Mouse (Mus musculus) megakaryocyte, embryonic 14.5 days (primary cell): ENCODE data around the gene Srsf2. TPM values are rescaled to one million over a fixed set of nuclear protein-coding genes. Genes with fewer than 3 reads are reported as not detected.

ENCODE experiments used
- H3K27me3 ChIP-seq: replicated peaks from 2 replicates; pipeline ENCODE3; 2012; ENCODE audit warnings: inconsistent platforms
- H3K36me3 ChIP-seq: replicated peaks from 2 replicates; pipeline ENCODE3; 2012; ENCODE audit warnings: low read length, inconsistent platforms, mixed read lengths
- H3K4me1 ChIP-seq: 2 replicates; pipeline ENCODE4 v1.6.1; 2012; ENCODE audit warnings: inconsistent platforms
- H3K4me3 ChIP-seq: replicated peaks from 2 replicates; pipeline ENCODE3; 2012; ENCODE audit warnings: moderate library complexity, mild to moderate bottlenecking, inconsistent platforms
- H3K9me3 ChIP-seq: 2 replicates; pipeline ENCODE4 v1.6.1; 2012; ENCODE audit warnings: inconsistent platforms
- FLI1 ChIP-seq: IDR thresholded peaks from 2 replicates; pipeline ENCODE4 v1.6.1; 2012; ENCODE audit warnings: low read length, inconsistent platforms, mixed read lengths
- GATA1 ChIP-seq: IDR thresholded peaks from 3 replicates; pipeline ENCODE4 v1.6.1; 2012; ENCODE audit warnings: mixed read lengths, low read length, inconsistent platforms, borderline replicate concordance
- polyA plus RNA-seq: library from polyadenylated mRNA; stranded (reverse); fragments of >175 nt; gene quantifications from 2 replicates; pipeline ENCODE4 v1.2.3, GENCODE M21; 2012; ENCODE audit warnings: low replicate concordance; ENCODE audit not compliant: insufficient read depth

The Srsf2 gene
- polyA plus RNA-seq, 1 experiment: 784 TPM

DNA sequence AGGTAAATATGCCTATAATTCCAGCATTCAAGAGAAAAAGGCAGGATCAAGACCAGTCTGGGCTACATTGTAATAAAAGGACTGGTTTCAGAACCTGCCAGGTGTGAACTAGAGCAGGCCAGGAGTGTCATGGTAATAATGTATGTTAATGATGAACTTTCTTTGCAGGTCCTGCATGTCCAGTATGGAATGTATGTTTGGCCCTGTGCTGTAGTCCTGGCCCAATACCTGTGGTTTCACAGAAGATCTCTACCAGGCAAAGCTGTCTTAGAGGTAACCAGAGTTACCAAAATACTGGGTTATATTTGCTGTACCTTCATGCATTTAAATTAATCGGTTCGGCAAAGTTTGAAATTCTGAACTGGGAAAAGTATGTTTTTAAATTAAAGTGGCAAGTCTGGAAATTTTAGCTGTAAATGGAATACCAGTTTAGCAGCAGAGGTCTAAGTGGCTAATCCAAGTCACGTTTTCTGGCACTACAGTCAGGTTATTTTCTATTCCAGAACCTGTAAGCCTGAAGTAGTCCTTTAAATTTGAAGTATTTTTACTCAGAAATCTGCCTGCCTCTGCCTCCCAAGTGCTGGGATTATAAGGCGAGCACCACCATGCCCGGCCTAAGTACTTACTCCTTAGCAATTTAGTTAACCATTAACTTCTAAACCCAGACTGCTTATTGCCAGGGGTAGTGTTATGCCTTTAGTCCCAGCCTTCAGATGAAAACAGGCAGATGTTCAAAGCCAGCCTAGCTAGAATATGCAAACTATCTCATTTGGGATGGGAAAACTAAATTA is 4.6 kb downstream of the Srsf2 start:
- H3K36me3 ChIP-seq: peaks cover 57% of the 10 kb centered on the region
- peaks cover 49% of the 10 kb centered on the region for H3K4me1 ChIP-seq
- H3K9me3 ChIP-seq: no peaks in the 10 kb centered on the region
- H3K4me3 ChIP-seq: no peak overlapping the region
- TF ChIP-seq FLI1: no peak
- no peak for TF ChIP-seq GATA1
- H3K27me3 ChIP-seq: no peaks in the 10 kb centered on the region

GRCm38 (mm10) chr11:116847187-116848085 is 5.5 kb downstream of the Srsf2 start:
- no peak for TF ChIP-seq GATA1
- TF ChIP-seq FLI1: no peak
- Histone ChIP-seq H3K9me3 (no peaks in the 10 kb centered on the region), H3K36me3 (peaks cover 57% of the 10 kb centered on the region), H3K4me1 (peaks cover 49% of the 10 kb centered on the region), H3K27me3 (no peaks in the 10 kb centered on the region), H3K4me3 (no peak overlapping the region)

DNA sequence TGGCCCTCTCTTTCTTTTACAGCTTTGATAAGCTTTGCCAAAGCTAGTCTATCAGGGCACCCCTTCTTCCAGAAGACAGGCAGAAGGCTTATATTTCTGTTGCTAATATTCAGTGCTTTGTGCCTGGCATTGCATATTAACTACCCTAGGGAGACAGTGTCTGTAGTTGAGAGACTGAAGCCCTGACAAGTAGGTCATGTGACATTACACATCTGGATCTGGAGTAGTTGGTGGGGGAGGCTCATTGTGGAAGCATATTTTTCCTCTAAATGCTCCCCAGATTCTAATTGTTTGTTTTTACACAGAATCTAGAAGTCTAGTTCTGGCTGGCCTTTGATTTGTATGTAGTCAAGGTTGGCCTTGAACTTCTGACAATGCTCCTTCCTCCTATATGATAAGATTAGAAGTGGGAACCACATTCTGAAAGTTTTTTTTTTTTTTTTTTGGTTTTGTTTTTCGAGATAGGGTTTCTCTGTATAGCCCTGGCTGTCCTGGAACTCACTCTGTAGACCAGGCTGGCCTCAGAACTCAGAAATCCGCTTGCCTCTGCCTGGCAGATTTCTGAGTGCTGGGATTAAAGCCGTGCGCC is 6.2 kb downstream of the Srsf2 start:
- no peak overlapping the region for H3K4me3 ChIP-seq
- H3K36me3 ChIP-seq: peaks cover 55% of the 10 kb centered on the region
- no peak for TF ChIP-seq FLI1
- TF ChIP-seq GATA1: no peak
- no peaks in the 10 kb centered on the region for H3K27me3 ChIP-seq
- H3K4me1 ChIP-seq: peaks cover 50% of the 10 kb centered on the region
- no peaks in the 10 kb centered on the region for H3K9me3 ChIP-seq

DNA sequence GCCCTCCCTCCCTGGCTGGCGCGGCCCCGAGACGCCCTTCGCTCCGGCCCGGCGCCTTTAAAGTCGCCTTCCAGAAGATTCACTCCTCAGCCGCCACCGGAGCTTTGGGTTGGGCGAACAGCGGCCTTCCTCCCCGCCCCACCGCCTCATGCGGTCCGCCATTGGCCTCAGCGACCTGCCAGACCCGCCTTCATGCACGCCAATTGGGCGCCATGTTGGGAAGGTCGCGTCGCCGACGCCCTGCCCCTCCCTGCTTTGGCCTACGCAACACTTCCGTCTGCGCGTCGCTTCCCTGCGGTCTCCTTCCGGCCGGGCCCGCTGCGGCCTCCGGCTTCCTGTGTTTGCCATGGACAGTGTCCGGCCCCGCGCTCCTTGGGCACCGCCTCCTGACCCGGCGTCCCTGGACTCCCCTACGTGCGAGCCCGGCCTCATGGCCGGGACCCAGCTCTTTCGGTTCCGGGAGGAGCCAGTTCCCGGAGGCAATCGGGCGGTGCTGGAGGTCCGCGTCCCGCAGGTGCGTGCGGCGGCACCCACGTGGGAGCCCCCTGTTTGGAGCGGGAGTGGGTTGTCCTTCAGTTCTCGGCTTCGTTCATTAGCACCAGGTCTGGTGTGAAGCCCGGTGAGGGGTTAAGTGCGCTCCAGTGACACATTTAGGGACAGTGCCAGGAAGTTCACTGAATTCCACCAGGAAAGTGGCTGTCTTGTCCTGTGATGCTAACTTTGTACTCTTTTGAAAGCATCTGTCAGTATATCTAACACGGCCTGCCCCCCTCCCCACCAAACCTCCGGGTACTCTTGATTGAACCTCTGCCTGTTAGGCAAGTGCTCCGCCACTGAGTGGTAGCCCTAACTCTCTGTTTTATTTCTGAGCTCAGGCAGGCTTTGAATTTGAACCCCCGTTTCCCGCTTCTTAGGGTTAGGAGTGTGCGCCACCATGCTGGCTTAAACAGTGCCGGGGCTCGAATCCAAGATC is 9.3 kb downstream of the Srsf2 start, which contains the start of the genes Mettl23 and Jmjd6:
Gene Mettl23, plus strand, starts transcription at position 18 of the 973 bp plus-strand sequence.
Gene Jmjd6, minus strand, starts transcription at position 189 of the 973 bp plus-strand sequence.
- H3K4me1 ChIP-seq: peaks cover 74% of the 10 kb centered on the region
- H3K36me3 ChIP-seq: peaks cover 61% of the 10 kb centered on the region
- no peaks in the 10 kb centered on the region for H3K9me3 ChIP-seq
- peak within 1 kb of the TSS; percentile 95 for H3K4me3 ChIP-seq
- no peak for TF ChIP-seq GATA1
- peak; percentile 83 for TF ChIP-seq FLI1
- no peaks in the 10 kb centered on the region for H3K27me3 ChIP-seq

DNA sequence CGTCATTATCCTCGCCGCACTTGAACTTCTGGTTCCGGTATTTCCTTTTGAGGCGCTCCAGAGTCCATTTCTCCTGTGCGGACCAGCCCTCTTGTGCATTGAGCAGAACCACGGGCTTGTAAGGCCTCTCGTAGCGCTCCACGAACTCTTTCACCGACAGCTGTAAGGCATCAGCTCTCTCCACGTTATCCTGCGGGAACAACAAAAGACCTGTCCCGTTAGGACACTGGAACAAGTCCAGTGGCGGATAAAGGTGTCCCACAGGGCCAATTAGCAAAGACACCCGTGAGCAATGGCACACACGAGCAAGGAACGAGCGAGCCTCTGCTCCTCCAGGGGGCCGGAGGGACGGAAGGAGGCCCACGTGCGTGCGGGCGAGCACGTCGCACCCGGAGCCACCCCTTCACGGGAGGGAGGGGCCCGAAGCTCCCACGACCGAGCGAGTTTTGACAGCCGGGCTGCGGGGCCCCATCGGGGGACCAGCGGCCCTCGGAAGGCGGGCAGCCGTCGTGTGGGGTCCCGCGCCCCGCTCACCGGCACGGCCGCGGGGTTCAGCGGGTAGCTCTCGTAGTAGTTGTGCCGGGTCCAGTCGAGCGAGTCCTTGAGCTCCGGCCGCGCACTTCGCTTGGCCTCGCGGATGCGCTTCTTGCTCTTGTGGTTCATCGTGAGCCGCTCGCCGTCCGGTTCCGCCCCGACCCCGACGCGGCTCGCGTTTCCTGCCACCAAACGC is 10.2 kb downstream of the Srsf2 start:
- Histone ChIP-seq H3K27me3 (no peaks in the 10 kb centered on the region), H3K9me3 (no peaks in the 10 kb centered on the region), H3K4me3 (peak overlapping the region; percentile 95), H3K36me3 (peaks cover 61% of the 10 kb centered on the region), H3K4me1 (peaks cover 72% of the 10 kb centered on the region)
- TF ChIP-seq GATA1 (no peak), FLI1 (no peak)

- Histone ChIP-seq H3K36me3 (peaks cover 63% of the 10 kb centered on the region), H3K4me3 (peak overlapping the region; percentile 95), H3K27me3 (no peaks in the 10 kb centered on the region), H3K9me3 (no peaks in the 10 kb centered on the region), H3K4me1 (peaks cover 72% of the 10 kb centered on the region)
- TF ChIP-seq GATA1: no peak
- no peak for TF ChIP-seq FLI1
Observed at GRCm38 (mm10) chr11:116840748-116841147, 12.1 kb downstream of the Srsf2 start.

- H3K9me3 ChIP-seq: no peaks in the 10 kb centered on the region
- peaks cover 71% of the 10 kb centered on the region for H3K4me1 ChIP-seq
- no peaks in the 10 kb centered on the region for H3K27me3 ChIP-seq
- H3K4me3 ChIP-seq: peak overlapping the region; percentile 44
- H3K36me3 ChIP-seq: peaks cover 72% of the 10 kb centered on the region
- TF ChIP-seq GATA1 (no peak), FLI1 (no peak)
Observed at GRCm38 (mm10) chr11:116839601-116840000, 13.3 kb downstream of the Srsf2 start.

- H3K4me1 ChIP-seq: peaks cover 69% of the 10 kb centered on the region
Observed at GRCm38 (mm10) chr11:116838936-116839335, 14.0 kb downstream of the Srsf2 start.

More at GRCm38 (mm10) chr11:116838936-116839335, 14.0 kb downstream of the Srsf2 start:
- TF ChIP-seq GATA1 (no peak), FLI1 (no peak)
- Histone ChIP-seq H3K36me3 (peaks cover 79% of the 10 kb centered on the region), H3K4me3 (peak overlapping the region; percentile 20), H3K27me3 (no peaks in the 10 kb centered on the region), H3K9me3 (no peaks in the 10 kb centered on the region)
